Mouse (Mus musculus) cerebellum, adult (tissue): ENCODE measurements around the gene Fzd9.
"Not testable (repeated sequence)": the region's sequence is repeated elsewhere in the genome, so short reads cannot be mapped to it uniquely, and the experiment has no call there.

Source experiments
- ATAC-seq: cut with Nextera tagmentation; 2 replicates; pipeline ENCODE4 v1.9.2; 2017; ENCODE audit warnings: mild to moderate bottlenecking, moderate library complexity, mixed read lengths; ENCODE audit not compliant: insufficient number of reproducible peaks, low FRiP score, low TSS enrichment

The Fzd9 gene

GRCm38 (mm10) chr5:135250186-135251078, 598 bp downstream of the Fzd9 start:
- no peak for ATAC-seq

- no peak for ATAC-seq
Observed at GRCm38 (mm10) chr5:135248956-135249676, 1.9 kb downstream of the Fzd9 start.

GRCm38 (mm10) chr5:135247337-135247736, 3.7 kb downstream of the Fzd9 start:
- no peak for ATAC-seq

- no peak for ATAC-seq
Observed at GRCm38 (mm10) chr5:135246531-135246930, 4.5 kb downstream of the Fzd9 start.

GRCm38 (mm10) chr5:135243166-135243565, 7.9 kb downstream of the Fzd9 start:
- no peak for ATAC-seq

- no peak for ATAC-seq
Observed at GRCm38 (mm10) chr5:135242608-135243007, 8.4 kb downstream of the Fzd9 start.

- no peak for ATAC-seq
Observed at GRCm38 (mm10) chr5:135242136-135242535, 8.9 kb downstream of the Fzd9 start.

DNA sequence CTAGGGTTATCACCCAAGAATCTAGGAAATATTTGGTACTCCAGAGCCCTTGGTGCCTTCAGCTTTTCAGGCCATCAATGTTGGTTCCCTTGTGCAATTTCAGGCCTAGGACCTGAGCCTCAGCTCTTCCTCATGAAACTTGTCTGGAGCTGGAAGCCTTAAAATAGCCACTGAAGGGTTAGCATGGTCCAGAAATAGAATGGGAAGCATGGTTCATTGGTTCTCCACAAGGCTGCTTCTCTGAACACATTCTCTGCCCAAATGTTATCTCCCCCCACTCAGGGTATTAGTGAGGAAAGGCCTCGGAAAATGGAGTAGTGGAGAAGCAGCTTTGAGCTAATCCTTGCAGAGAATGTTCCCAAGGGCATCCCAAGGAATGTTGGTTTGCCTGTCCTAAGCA, 9.6 kb downstream of the Fzd9 start:
- ATAC-seq: no peak

DNA sequence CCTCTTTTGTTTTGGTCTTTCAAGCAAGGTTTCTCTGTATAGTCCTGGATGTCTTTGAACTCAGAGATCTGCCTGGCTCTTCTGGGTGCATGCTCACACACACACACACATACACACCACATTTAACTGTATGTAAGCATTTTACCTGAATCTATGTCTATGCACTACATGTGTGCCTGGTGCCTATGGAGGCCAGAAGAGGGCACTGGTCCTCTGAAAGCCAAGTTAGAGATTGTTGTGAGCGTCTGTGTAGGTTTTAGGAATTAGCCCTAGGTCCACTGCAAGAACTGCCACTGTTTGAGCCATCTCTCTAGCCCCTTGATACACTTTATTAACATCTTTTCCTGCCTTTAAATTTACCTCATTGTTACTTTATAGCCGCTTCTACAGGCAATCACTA, 12.2 kb downstream of the Fzd9 start:
- no peak for ATAC-seq

DNA sequence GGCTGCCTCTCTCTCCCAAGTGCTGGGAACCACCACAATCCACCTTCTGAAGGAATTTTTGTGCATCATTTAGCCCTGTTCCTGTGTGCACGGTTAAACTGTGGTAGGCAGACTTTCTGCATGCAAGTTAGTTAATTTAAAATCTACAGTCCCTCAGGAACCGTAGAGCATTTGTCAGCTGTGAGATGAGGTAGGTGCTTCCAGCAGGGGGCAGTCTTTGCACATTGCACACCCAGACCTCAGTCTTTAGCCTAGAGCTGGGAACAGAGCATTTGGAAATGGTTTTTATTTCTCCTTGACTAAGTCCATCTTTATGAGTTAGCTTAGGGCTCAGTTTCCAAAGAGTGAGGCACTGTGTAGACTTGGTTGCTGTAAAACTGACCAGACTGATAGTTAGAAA, 14.5 kb downstream of the Fzd9 start:
- no peak; the same call in 1 of the 2 replicates for ATAC-seq

DNA sequence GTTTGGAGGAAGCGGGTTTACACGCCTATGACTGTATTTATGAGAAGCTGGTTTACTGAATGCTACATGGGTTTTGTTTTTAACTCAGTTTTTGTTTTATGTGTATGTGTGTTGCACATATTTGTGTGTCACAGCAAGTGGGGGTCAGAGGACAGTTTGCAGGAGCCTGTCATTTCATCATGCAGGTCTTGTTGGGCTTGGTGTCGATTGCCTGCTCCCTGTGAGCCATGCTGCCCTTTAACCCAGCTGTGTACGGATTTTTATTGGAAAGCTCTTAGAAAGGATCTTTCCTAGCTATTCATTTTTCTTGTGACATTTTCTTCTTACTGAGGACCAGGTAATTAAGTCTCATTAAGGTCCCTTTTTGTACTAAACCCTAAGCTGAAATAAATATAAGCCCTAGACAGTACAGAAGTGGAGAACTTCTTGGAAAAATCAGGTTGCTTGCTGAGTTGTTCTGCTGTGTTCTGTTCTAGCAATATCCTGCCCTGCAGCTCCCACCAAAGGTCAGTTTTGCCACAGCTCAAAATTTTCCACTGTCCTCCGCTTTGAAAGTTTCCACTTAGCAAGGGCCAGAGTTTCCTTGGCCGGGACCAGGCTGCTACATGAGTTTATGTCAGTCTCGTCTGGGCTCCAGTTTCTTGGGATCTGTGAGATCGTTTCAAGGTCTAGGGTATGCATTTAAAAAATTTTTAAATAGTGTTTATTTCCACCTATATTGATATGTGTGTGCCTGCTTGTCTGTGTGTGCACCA, 17.7 kb downstream of the Fzd9 start:
- no peak for ATAC-seq

DNA sequence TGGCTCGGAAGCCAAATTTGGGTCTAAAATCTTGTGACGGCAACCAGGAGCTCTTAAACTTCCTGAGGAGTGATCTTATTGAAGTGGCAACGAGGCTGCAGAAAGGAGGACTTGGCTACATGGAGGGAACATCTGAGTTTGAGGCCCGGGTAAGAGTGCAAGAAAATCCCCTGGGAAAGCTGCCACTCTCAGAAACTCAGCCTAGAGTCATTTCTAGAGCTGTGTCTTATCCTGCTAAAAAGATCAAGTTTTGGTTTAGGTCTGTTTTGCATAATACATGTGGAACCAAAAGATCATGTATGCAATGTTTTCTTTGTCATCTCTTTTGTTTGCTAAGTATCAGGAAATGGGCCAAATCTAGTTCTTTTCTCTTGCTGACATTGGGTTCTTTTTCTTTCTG, 20.8 kb downstream of the Fzd9 start:
- no peak for ATAC-seq

DNA sequence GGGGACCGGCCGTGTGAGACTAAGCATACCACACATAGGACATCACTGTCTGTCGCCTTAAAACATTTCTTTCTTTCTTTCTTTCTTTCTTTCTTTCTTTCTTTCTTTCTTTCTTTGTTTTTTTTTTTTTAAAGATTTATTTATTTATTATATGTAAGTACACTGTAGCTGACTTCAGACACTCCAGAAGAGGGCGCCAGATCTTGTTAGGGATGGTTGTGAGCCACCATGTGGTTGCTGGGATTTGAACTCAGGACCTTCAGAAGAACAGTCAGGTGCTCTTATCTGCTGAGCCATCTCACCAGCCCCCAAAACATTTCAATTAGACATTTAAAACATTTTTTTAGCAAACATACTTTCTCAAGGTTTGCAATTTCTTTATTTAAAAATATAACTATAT, 25.2 kb downstream of the Fzd9 start:
- ATAC-seq: not testable (repeated sequence)

DNA sequence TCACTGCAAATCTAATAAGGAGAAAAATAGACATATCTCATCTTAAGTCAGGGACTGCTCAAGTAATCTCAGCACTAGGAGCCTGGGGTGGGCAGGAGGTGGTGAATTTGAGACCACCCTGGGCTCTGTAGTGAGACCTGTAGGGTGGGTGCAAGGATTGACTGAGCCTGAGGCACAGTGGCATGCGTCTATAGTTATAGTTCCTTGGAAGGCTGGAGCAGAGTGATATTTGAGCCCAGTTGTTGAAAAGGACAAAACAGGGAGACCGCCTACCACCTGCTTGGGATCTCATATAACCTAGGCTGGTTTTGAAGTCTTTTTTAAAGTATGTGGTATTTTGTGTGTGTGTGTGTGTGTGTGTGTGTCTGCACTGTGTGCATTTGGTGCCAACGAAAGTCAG, 26.9 kb downstream of the Fzd9 start:
- ATAC-seq: no peak

- ATAC-seq: no peak
Observed at GRCm38 (mm10) chr5:135222066-135222465, 29.0 kb downstream of the Fzd9 start.

DNA sequence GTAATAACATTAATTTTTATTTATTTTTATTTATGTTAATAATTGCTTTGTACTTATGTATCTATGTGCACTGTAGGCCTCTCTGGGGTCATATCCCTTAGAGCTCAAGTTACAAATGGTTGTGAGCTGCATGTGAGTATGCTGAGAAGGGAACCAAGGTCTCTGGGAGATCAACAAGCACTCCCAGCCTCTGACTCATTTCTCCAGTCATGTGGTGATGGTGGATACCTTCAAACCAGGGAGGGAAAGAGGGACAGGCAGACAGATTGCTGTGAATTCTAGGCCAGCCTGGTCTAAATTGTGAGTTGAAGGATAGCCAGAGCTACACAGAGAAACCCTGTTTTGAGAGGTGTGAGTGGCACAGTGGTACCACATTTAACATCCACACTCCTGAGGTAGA, 30.1 kb downstream of the Fzd9 start:
- no peak for ATAC-seq

DNA sequence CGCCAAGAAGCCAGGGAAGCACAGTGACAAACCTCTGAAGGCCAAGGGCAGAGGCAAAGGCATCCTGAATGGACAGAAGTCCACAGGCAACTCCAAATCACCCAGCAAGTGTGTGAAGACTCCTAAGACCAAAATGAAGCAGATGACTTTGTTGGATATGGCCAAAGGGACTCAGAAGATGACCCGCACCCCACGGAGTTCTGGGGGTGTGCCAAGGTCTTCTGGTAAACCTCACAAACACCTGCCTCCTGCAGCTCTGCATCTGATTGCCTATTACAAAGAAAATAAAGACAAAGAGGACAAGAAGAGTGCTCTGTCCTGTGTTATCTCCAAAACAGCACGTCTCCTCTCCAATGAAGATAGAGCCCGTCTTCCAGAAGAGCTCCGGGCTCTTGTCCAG, 34.2 kb downstream of the Fzd9 start:
- ATAC-seq: no peak

- no peak for ATAC-seq
Observed at GRCm38 (mm10) chr5:135208197-135208596, 42.8 kb downstream of the Fzd9 start.

DNA sequence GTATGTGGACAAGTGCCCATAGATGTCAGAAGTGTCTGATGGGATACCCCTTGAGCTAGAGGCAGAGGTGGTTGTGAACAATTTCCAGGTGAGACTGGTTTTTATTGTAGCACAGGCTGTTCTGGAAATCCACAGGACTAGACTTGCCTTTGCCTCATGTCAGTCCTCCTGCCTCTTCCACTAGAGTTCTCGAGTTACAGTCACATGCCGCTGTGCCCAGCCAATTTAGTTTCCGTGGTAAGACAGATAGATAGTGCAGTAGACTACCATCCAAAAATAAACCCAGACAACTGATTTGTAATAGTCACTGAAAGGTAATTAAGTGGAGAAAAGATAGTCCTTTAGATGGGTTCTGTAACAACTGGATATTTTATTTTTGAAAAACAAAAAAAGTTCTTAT, 48.3 kb downstream of the Fzd9 start:
- ATAC-seq: no peak
